Mouse (Mus musculus): Measurements from ENCODE around the gene Jph4.

Jph4 gene

GRCm38 (mm10) chr14:55095263-55095662 lies 21.5 kb downstream of the Jph4 start:
- DNase-seq (ENCODE audit: low spot score in 2 of 2), result no peak

GRCm38 (mm10) chr14:55094704-55095231 lies 22.0 kb downstream of the Jph4 start, which contains the start of gene Thtpa:
Gene Thtpa, plus strand, starts transcription at chr14:55094784.
- peak; percentile 70 to 73 for DNase-seq (ENCODE audit: low spot score in 2 of 2)

- DNase-seq (ENCODE audit: low spot score in 2 of 2), result no peak
Observed at GRCm38 (mm10) chr14:55093927-55094326, 22.8 kb downstream of the Jph4 start.

GRCm38 (mm10) chr14:55092011-55092577 lies 24.6 kb downstream of the Jph4 start, which contains the start of gene Zfhx2:
Gene Zfhx2, minus strand, starts transcription at chr14:55092324.
- peak; percentile 92 to 93 for DNase-seq (ENCODE audit: low spot score in 2 of 2)

GRCm38 (mm10) chr14:55091209-55091865 lies 25.4 kb downstream of the Jph4 start:
- peak in 1 of 2 experiments; percentile 54 for DNase-seq (ENCODE audit: low spot score in 2 of 2)

GRCm38 (mm10) chr14:55089199-55089947 lies 27.4 kb downstream of the Jph4 start:
- DNase-seq (ENCODE audit: low spot score in 2 of 2), result no peak

GRCm38 (mm10) chr14:55086009-55086514 lies 30.7 kb downstream of the Jph4 start:
- DNase-seq (ENCODE audit: low spot score in 2 of 2), result no peak

GRCm38 (mm10) chr14:55085324-55086008 lies 31.3 kb downstream of the Jph4 start:
- DNase-seq (ENCODE audit: low spot score in 2 of 2), result no peak

GRCm38 (mm10) chr14:55083481-55083880 lies 33.3 kb downstream of the Jph4 start:
- DNase-seq (ENCODE audit: low spot score in 2 of 2), result no peak

- no peak for DNase-seq (ENCODE audit: low spot score in 2 of 2)
Observed at GRCm38 (mm10) chr14:55081105-55081504, 35.6 kb downstream of the Jph4 start.

GRCm38 (mm10) chr14:55079214-55079970 lies 37.3 kb downstream of the Jph4 start:
- peak in 1 of 2 experiments; percentile 67 for DNase-seq (ENCODE audit: low spot score in 2 of 2)

GRCm38 (mm10) chr14:55078366-55078989 lies 38.3 kb downstream of the Jph4 start:
- no peak for DNase-seq (ENCODE audit: low spot score in 2 of 2)

GRCm38 (mm10) chr14:55077481-55078365 lies 39.0 kb downstream of the Jph4 start:
- DNase-seq (ENCODE audit: low spot score in 2 of 2), result no peak

GRCm38 (mm10) chr14:55076956-55077355 lies 39.8 kb downstream of the Jph4 start:
- DNase-seq (ENCODE audit: low spot score in 2 of 2), result no peak

GRCm38 (mm10) chr14:55076224-55076623 lies 40.5 kb downstream of the Jph4 start:
- DNase-seq (ENCODE audit: low spot score in 2 of 2), result no peak

- DNase-seq (ENCODE audit: low spot score in 2 of 2), result no peak
Observed at GRCm38 (mm10) chr14:55074416-55074815, 42.3 kb downstream of the Jph4 start.

- DNase-seq (ENCODE audit: low spot score in 2 of 2), result no peak
Observed at GRCm38 (mm10) chr14:55071756-55072155, 45.0 kb downstream of the Jph4 start.

- no peak for DNase-seq (ENCODE audit: low spot score in 2 of 2)
Observed at GRCm38 (mm10) chr14:55066042-55066441, 50.7 kb downstream of the Jph4 start.

GRCm38 (mm10) chr14:55065391-55065790 lies 51.3 kb downstream of the Jph4 start:
- no peak for DNase-seq (ENCODE audit: low spot score in 2 of 2)

Measured in frontal cortex, postnatal 10 days (tissue).